Mouse (Mus musculus) lung, postnatal 0 days (tissue): ENCODE measurements around the gene Wrb.

Source experiments
- CTCF ChIP-seq: IDR thresholded peaks from 2 replicates; pipeline ENCODE4 v1.5.1; 2016; ENCODE audit warnings: antibody characterized with exemption, mild to moderate bottlenecking
- EP300 ChIP-seq: IDR thresholded peaks from 2 replicates; pipeline ENCODE4 v1.6.1; 2016; ENCODE audit warnings: antibody characterized with exemption, mild to moderate bottlenecking, control low read depth

DNA sequence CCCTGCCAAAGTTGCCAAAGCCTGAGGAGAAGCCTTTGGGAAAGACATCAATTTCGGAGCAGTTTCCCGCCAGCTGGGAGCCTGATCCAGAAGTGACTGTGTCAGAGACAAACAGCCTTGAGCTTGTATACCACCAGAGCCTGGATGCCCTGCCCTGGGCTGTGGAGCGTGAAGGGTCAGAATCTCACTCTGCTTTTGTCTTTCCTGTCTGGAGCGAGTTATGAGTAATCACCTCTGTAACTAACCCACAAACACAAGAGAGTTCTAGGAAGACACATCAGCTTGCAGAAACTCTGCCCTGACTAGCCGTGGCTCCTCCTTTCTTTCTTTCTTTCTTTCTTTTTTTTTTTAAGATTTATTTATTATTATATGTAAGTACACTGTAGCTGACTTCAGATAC lies 49.2 kb upstream of the Wrb start:
- TF ChIP-seq CTCF (no peak), EP300 (no peak)
